Mouse (Mus musculus) testis, adult 2 months (tissue): ENCODE measurements around the gene Mgat3. TPM values are rescaled to one million over a fixed set of nuclear protein-coding genes. Genes with fewer than 3 reads are reported as not detected.

Source experiments
- H3K27ac ChIP-seq: fragments of 200-500 bp; 2 replicates; pipeline ENCODE4 v1.5.1; 2012; ENCODE audit warnings: low read depth, low read length; ENCODE audit not compliant: control insufficient read depth, insufficient read depth
- H3K27me3 ChIP-seq: fragments of 200-500 bp; 2 replicates; pipeline ENCODE4 v1.6.1; 2012; ENCODE audit warnings: mild to moderate bottlenecking, low read length, moderate library complexity; ENCODE audit not compliant: control insufficient read depth, insufficient read depth
- H3K36me3 ChIP-seq: fragments of 200-500 bp; 2 replicates; pipeline ENCODE4 v1.6.1; 2012; ENCODE audit warnings: mild to moderate bottlenecking, low read length; ENCODE audit not compliant: control insufficient read depth, insufficient read depth
- H3K4me1 ChIP-seq: fragments of 200-500 bp; 2 replicates; pipeline ENCODE4 v1.6.1; 2012; ENCODE audit warnings: low read length; ENCODE audit not compliant: control insufficient read depth, insufficient read depth
- H3K4me3 ChIP-seq: fragments of 200-500 bp; 2 replicates; pipeline ENCODE4 v1.5.1; 2012; ENCODE audit warnings: low read depth, mild to moderate bottlenecking, low read length, moderate library complexity, mixed read lengths; ENCODE audit not compliant: control insufficient read depth
- CTCF ChIP-seq: fragments of 200-500 bp; IDR thresholded peaks from 2 replicates; pipeline ENCODE4 v1.5.1; 2012; ENCODE audit warnings: low read depth, mild to moderate bottlenecking, inconsistent platforms, low read length, moderate library complexity; ENCODE audit not compliant: control insufficient read depth, insufficient read depth, insufficient replicate concordance
- POLR2A ChIP-seq: fragments of 200-500 bp; IDR thresholded peaks from 2 replicates; pipeline ENCODE4 v1.6.1; 2012; ENCODE audit warnings: low read depth, mild to moderate bottlenecking, inconsistent platforms, low read length, moderate library complexity; ENCODE audit not compliant: control insufficient read depth
- polyA plus RNA-seq: library from polyadenylated mRNA; depleted of rRNA; stranded (reverse); fragments of >200 nt; gene quantifications from 2 replicates; pipeline ENCODE4 v1.2.3, GENCODE M21; 2012

Gene Mgat3
- polyA plus RNA-seq, 1 experiment, result 0.38 TPM

GRCm38 (mm10) chr15:80181561-80181960 lies 8.0 kb downstream of the Mgat3 start:
- Histone ChIP-seq H3K4me1 (no peaks in the 10 kb centered on the region), H3K36me3 (no peaks in the 10 kb centered on the region), H3K27me3 (no peaks in the 10 kb centered on the region), H3K4me3 (no peak overlapping the region), H3K27ac (no peak overlapping the region)
- TF ChIP-seq CTCF (no peak), POLR2A (no peak)

GRCm38 (mm10) chr15:80182072-80182700 lies 8.7 kb downstream of the Mgat3 start:
- Histone ChIP-seq H3K4me3 (no peak overlapping the region), H3K27me3 (no peaks in the 10 kb centered on the region), H3K4me1 (no peaks in the 10 kb centered on the region), H3K27ac (no peak overlapping the region), H3K36me3 (no peaks in the 10 kb centered on the region)
- TF ChIP-seq CTCF (no peak), POLR2A (no peak)

GRCm38 (mm10) chr15:80188927-80189326 lies 15.4 kb downstream of the Mgat3 start:
- no peaks in the 10 kb centered on the region for H3K36me3 ChIP-seq
- no peaks in the 10 kb centered on the region; the same call in 1 of the 2 replicates for H3K4me1 ChIP-seq
- H3K27ac ChIP-seq, result no peak overlapping the region
- no peak for TF ChIP-seq CTCF
- no peak for TF ChIP-seq POLR2A
- H3K27me3 ChIP-seq, result no peaks in the 10 kb centered on the region
- H3K4me3 ChIP-seq, result no peak overlapping the region

- H3K36me3 ChIP-seq, result no peaks in the 10 kb centered on the region
- no peak for TF ChIP-seq POLR2A
- no peak for TF ChIP-seq CTCF
- H3K4me3 ChIP-seq, result no peak overlapping the region
- no peaks in the 10 kb centered on the region; the same call in 1 of the 2 replicates for H3K4me1 ChIP-seq
- H3K27ac ChIP-seq, result no peak overlapping the region
- H3K27me3 ChIP-seq, result no peaks in the 10 kb centered on the region
These were observed 16.6 kb downstream of the Mgat3 start for GRCm38 (mm10) chr15:80190075-80190474.

- H3K4me1 ChIP-seq, result no peaks in the 10 kb centered on the region; the same call in 1 of the 2 replicates
- no peak for TF ChIP-seq CTCF
- TF ChIP-seq POLR2A, result no peak
These were observed 18.2 kb downstream of the Mgat3 start for GRCm38 (mm10) chr15:80191585-80192245.

GRCm38 (mm10) chr15:80192246-80192585 lies 18.7 kb downstream of the Mgat3 start:
- Histone ChIP-seq H3K27me3 (no peaks in the 10 kb centered on the region), H3K27ac (no peak overlapping the region), H3K4me3 (no peak overlapping the region), H3K36me3 (no peaks in the 10 kb centered on the region), H3K4me1 (no peaks in the 10 kb centered on the region; the same call in 1 of the 2 replicates)
- TF ChIP-seq CTCF (no peak), POLR2A (no peak)

More at GRCm38 (mm10) chr15:80191585-80192245, 18.2 kb downstream of the Mgat3 start:
- Histone ChIP-seq H3K36me3 (no peaks in the 10 kb centered on the region), H3K4me3 (no peak overlapping the region), H3K27me3 (no peaks in the 10 kb centered on the region), H3K27ac (no peak overlapping the region)

- Histone ChIP-seq H3K4me3 (no peak overlapping the region), H3K27me3 (no peaks in the 10 kb centered on the region), H3K27ac (no peak overlapping the region), H3K4me1 (no peaks in the 10 kb centered on the region; the same call in 1 of the 2 replicates), H3K36me3 (no peaks in the 10 kb centered on the region)
- TF ChIP-seq CTCF (no peak), POLR2A (no peak)
These were observed 19.3 kb downstream of the Mgat3 start for GRCm38 (mm10) chr15:80192847-80193246.

- no peak for TF ChIP-seq POLR2A
- no peak for TF ChIP-seq CTCF
- Histone ChIP-seq H3K4me1 (no peaks in the 10 kb centered on the region), H3K27ac (no peak overlapping the region), H3K27me3 (no peaks in the 10 kb centered on the region), H3K4me3 (no peak overlapping the region), H3K36me3 (no peaks in the 10 kb centered on the region)
These were observed 26.0 kb downstream of the Mgat3 start for GRCm38 (mm10) chr15:80199556-80199955.
